Mouse (Mus musculus) activated CD4-positive, CD25-positive, alpha-beta regulatory T cell, adult 9 weeks (primary cell): ENCODE data around the gene Mid2. TPM values are rescaled to one million over a fixed set of nuclear protein-coding genes. Genes with fewer than 3 reads are reported as not detected.

Experiments used
- polyA plus RNA-seq: library from polyadenylated mRNA; unstranded; fragments of 100-300 nt; shearing (Covaris generic); gene quantifications from one replicate; pipeline ENCODE4 v1.2.1, GENCODE M21; 2017

The Mid2 gene
- 0.87 TPM for polyA plus RNA-seq

GRCm38 (mm10) chrX:140664479-140665241, at the start of gene Mid2:
TSS of gene Mid2 (plus strand) at chrX:140664599.

GRCm38 (mm10) chrX:140813312-140814006, 149.1 kb downstream of the Mid2 start, which contains the start of gene Tex13b:
TSS of gene Tex13b (minus strand) at chrX:140813433.

Other genes with a start within 250 kb of the Mid2 start
- 74.4 TPM for gene Prps1, start 208.0 kb upstream of the Mid2 start, polyA plus RNA-seq
- 231 TPM for gene Tsc22d3, start 63.9 kb upstream of the Mid2 start, polyA plus RNA-seq
- 0.17 TPM for gene Tex13b, start 148.8 kb downstream of the Mid2 start, polyA plus RNA-seq
- gene Vsig1, start 243.0 kb downstream of the Mid2 start, polyA plus RNA-seq, result not detected